Mouse (Mus musculus) liver, embryonic 14.5 days (tissue): ENCODE results near the gene Sppl2b. TPM values are rescaled to one million over a fixed set of nuclear protein-coding genes. Genes with fewer than 3 reads are reported as not detected.
"Not testable (repeated sequence)": the region's sequence is repeated elsewhere in the genome, so short reads cannot be mapped to it uniquely, and the experiment has no call there.

Source experiments
- ATAC-seq: fragments of 200-750 bp; cut with Nextera tagmentation; 2 replicates; pipeline ENCODE4 v1.8.0; 2017; ENCODE audit warnings: moderate number of reproducible peaks, mild to moderate bottlenecking, moderate library complexity; ENCODE audit not compliant: insufficient read depth
- DNase-seq, 3 experiments: peaks; one replicate each; pipeline ENCODE4 v3.0.0-alpha.2; 2012 to 2013; ENCODE audit warnings: low read depth in 3 of 3, low spot score in 3 of 3
- H3K27ac ChIP-seq: fragments of 300-500 bp; sonication (generic); 2 replicates; pipeline ENCODE4 v1.5.1; 2014; ENCODE audit warnings: moderate library complexity, mild to moderate bottlenecking, control low read depth, inconsistent platforms
- H3K27me3 ChIP-seq: fragments of 300-500 bp; sonication (generic); 2 replicates; pipeline ENCODE4 v1.6.1; 2014; ENCODE audit warnings: mild to moderate bottlenecking, low read length, moderate library complexity; ENCODE audit not compliant: control insufficient read depth, insufficient read depth
- H3K36me3 ChIP-seq: fragments of 300-500 bp; sonication (generic); replicated peaks from 2 replicates; pipeline ENCODE4 v1.6.1; 2014; ENCODE audit warnings: low read depth; ENCODE audit not compliant: control insufficient read depth, insufficient read depth
- H3K4me1 ChIP-seq, 2 experiments: fragments of 200-500 bp in 1 of 2; fragments of 300-500 bp in 1 of 2; sonication (generic) in 1 of 2; replicated peaks; 2 replicates each; pipeline ENCODE4 v1.6.1; 2012 to 2014; ENCODE audit warnings: antibody characterized with exemption in 1 of 2, inconsistent platforms in 1 of 2, low read length in 1 of 2; ENCODE audit not compliant: control insufficient read depth in 2 of 2, insufficient read depth in 2 of 2
- H3K4me2 ChIP-seq: fragments of 300-500 bp; sonication (generic); 2 replicates; pipeline ENCODE4 v1.6.1; 2014; ENCODE audit warnings: low read depth, mild to moderate bottlenecking, control low read depth, moderate library complexity
- H3K4me3 ChIP-seq, 2 experiments: fragments of 200-500 bp in 1 of 2; fragments of 300-500 bp in 1 of 2; sonication (generic) in 1 of 2; 2 replicates each; pipeline ENCODE4 v1.5.1; 2012 to 2014; ENCODE audit warnings: low read depth in 2 of 2, low read length in 2 of 2, mild to moderate bottlenecking in 2 of 2, control low read depth in 1 of 2, inconsistent platforms in 1 of 2, moderate library complexity in 1 of 2; ENCODE audit not compliant: insufficient read depth in 1 of 2
- H3K9ac ChIP-seq: fragments of 300-500 bp; sonication (generic); replicated peaks from 2 replicates; pipeline ENCODE4 v1.6.1; 2014; ENCODE audit warnings: mild to moderate bottlenecking, control low read depth, moderate library complexity
- H3K9me3 ChIP-seq: fragments of 300-500 bp; sonication (generic); 2 replicates; pipeline ENCODE4 v1.6.1; 2016; ENCODE audit warnings: low read length, mixed read lengths; ENCODE audit not compliant: control insufficient read depth
- CTCF ChIP-seq: IDR thresholded peaks from 2 replicates; pipeline ENCODE4 v1.5.1; 2016; ENCODE audit warnings: antibody characterized with exemption, low read depth, control low read depth
- EP300 ChIP-seq: IDR thresholded peaks from 2 replicates; pipeline ENCODE4 v1.6.1; 2016; ENCODE audit warnings: antibody characterized with exemption, low read depth
- WGBS: fragments of 180-500 bp; shearing (Covaris S2); extraction: QIAGEN DNeasy Blood & Tissue Kit; methylation state at CpG from one replicate; pipeline ENCODE4 v1.1.7; 2014; ENCODE audit not compliant: insufficient replicate concordance; 5-methylcytosine and 5-hydroxymethylcytosine counted together
- polyA plus RNA-seq, 2 experiments: library from polyadenylated mRNA; depleted of rRNA in 1 of 2; stranded (reverse) in 1 of 2; unstranded in 1 of 2; fragments of >200 nt; fragmentation: Nextera tagmentation in 1 of 2; extraction: Ambion mirVana in 1 of 2; gene quantifications; 2 replicates each; pipeline versions ENCODE4 v1.2.1 to v1.2.3; 2012 to 2014

Gene Sppl2b
- polyA plus RNA-seq, 2 experiments = 34.7 to 76.1 TPM

GRCm38 (mm10) chr10:80817955-80818354 lies 37.1 kb upstream of the Sppl2b start:
- H3K4me3 ChIP-seq, H3K27me3 ChIP-seq, H3K4me2 ChIP-seq, DNase-seq, ATAC-seq, H3K9ac ChIP-seq, H3K9me3 ChIP-seq, H3K36me3 ChIP-seq: not testable (repeated sequence)
- WGBS = 82% methylated on average over 7 of the region's 7 CpGs
- Histone ChIP-seq H3K27ac (peak overlapping the region; percentile 94), H3K4me1 (peaks cover 22 to 26% of the 10 kb centered on the region in 2 experiments)
- TF ChIP-seq CTCF = peak; percentile 56

GRCm38 (mm10) chr10:80818599-80819281 lies 36.3 kb upstream of the Sppl2b start:
- Histone ChIP-seq H3K27me3 (no peaks in the 10 kb centered on the region), H3K9ac (peak overlapping the region; percentile 61), H3K9me3 (no peaks in the 10 kb centered on the region), H3K27ac (peak overlapping the region; percentile 94), H3K4me2 (peak overlapping the region; percentile 58), H3K36me3 (no peaks in the 10 kb centered on the region), H3K4me1 (peaks cover 26 to 27% of the 10 kb centered on the region in 2 experiments), H3K4me3 (0 out of 4 replicates have a peak overlapping the region, but pooled peaks of 1 of the 2 experiments have one; percentile 3)
- WGBS = 29% methylated on average over 6 of the region's 6 CpGs
- DNase-seq (peak; percentile 81 to 84 (median 82)), ATAC-seq (peak; percentile 98)
- TF ChIP-seq CTCF (no peak), EP300 (peak; percentile 77)

GRCm38 (mm10) chr10:80819406-80819805 lies 35.7 kb upstream of the Sppl2b start:
- H3K27ac ChIP-seq = peak overlapping the region; percentile 94
- peak overlapping the region; percentile 61 for H3K9ac ChIP-seq
- ATAC-seq = no peak

GRCm38 (mm10) chr10:80821991-80822390 lies 33.1 kb upstream of the Sppl2b start:
- H3K4me3 ChIP-seq = no peak overlapping the region
- DNase-seq (no peak), ATAC-seq (no peak)
- peaks cover 44 to 46% of the 10 kb centered on the region in 2 experiments for H3K4me1 ChIP-seq
- H3K4me2 ChIP-seq = peak overlapping the region; percentile 5; the same call in 1 of the 2 replicates
- H3K36me3 ChIP-seq = no peaks in the 10 kb centered on the region
- TF ChIP-seq EP300 (no peak), CTCF (peak; percentile 74)
- H3K9ac ChIP-seq = no peak overlapping the region
- WGBS = 45% methylated on average over 2 of the region's 2 CpGs
- H3K27ac ChIP-seq = peak overlapping the region; percentile 52
- no peaks in the 10 kb centered on the region for H3K27me3 ChIP-seq
- no peaks in the 10 kb centered on the region for H3K9me3 ChIP-seq

More at GRCm38 (mm10) chr10:80819406-80819805, 35.7 kb upstream of the Sppl2b start:
- Histone ChIP-seq H3K9me3 (no peaks in the 10 kb centered on the region), H3K4me2 (peak overlapping the region; percentile 58), H3K27me3 (no peaks in the 10 kb centered on the region), H3K4me1 (peaks cover 32 to 33% of the 10 kb centered on the region in 2 experiments), H3K36me3 (no peaks in the 10 kb centered on the region), H3K4me3 (no peak overlapping the region)
- DNase-seq = no peak
- 47% methylated on average over 3 of the region's 3 CpGs for WGBS
- TF ChIP-seq EP300 (no peak), CTCF (no peak)

GRCm38 (mm10) chr10:80822528-80822927 lies 32.5 kb upstream of the Sppl2b start:
- H3K9me3 ChIP-seq = no peaks in the 10 kb centered on the region
- peak overlapping the region; percentile 52 for H3K27ac ChIP-seq
- H3K9ac ChIP-seq = no peak overlapping the region
- peaks cover 1% of the 10 kb centered on the region; the same call in 1 of the 2 replicates for H3K36me3 ChIP-seq
- TF ChIP-seq CTCF (no peak), EP300 (no peak)
- H3K4me3 ChIP-seq = no peak overlapping the region
- peak overlapping the region; percentile 5; the same call in 1 of the 2 replicates for H3K4me2 ChIP-seq
- H3K4me1 ChIP-seq = peaks cover 46 to 48% of the 10 kb centered on the region in 2 experiments
- WGBS = 70% methylated on average over 5 of the region's 5 CpGs
- no peak for ATAC-seq
- DNase-seq = no peak
- H3K27me3 ChIP-seq = no peaks in the 10 kb centered on the region; the same call in 1 of the 2 replicates
